Mouse (Mus musculus) urinary bladder, postnatal 36 days (tissue): ENCODE measurements at regions not wholly inside any gene's neighbourhood (a gene's known extent, or its start where the extent isn't known, plus 50 kb on each side); places are given as distances from the start of the nearest gene placed in this dataset.
A peak's percentile ranks its signal among the peaks of the same experiment; 100 is the strongest.

Experiments used
- DNase-seq, 2 experiments: peaks; one replicate each; pipeline ENCODE4 v3.0.0; 2022; ENCODE audit warnings: low spot score in 2 of 2, mixed read lengths in 1 of 2

DNA sequence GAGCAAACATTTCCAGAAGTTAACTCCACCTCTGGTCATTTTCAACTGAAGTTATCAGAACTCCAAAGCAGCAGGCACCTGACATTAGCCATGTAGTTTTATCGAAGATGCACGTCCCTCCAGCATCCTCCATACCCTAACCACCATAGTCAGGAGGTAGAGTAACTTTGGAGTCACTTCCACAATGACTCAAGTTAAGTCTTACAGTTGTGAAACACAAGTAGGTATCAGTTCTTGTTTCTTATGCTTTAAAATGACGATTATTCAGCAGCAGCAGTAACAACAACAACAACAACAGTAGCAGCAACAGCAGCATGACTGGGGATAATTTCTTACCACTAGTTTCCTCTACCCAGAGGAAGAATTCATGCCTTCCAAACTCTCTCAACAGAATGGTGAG, 51.3 kb upstream of the Tank start:
- DNase-seq, result no peak

DNA sequence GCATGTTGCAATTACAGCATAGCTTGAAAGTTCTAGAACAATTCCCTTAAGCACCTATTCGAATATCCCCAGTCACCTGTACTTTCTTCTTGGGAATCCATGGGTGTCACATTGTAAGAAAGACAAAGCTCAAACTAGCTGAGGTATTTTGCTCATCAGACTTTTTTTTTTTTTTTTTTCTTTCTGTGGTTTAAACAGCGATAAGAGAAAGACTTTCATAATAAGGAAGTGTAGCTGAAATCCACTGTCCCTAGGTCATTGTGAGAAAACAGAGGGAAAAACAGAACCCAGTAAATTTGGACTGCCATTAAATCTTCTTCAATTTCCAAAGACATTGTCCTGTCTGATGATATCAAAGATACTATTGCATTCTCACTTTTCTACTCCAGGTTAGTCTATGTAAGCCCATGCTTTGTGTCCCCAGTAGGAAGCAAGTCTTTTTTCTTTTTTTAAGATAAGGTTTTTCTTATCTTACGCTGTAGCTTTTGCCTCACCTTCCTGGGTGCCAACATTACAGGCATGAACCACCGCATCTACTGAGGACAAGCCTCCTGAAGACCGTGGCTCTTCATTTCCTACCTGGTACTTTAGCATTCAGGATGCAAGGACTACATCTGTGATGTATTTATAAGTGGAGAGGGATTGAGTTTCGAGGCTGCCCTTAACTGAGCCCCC, 54.2 kb upstream of the Tank start:
- no peak for DNase-seq

- DNase-seq, result no peak
These were observed 63.8 kb upstream of the Tank start for GRCm38 (mm10) chr2:61514445-61515123.

DNA sequence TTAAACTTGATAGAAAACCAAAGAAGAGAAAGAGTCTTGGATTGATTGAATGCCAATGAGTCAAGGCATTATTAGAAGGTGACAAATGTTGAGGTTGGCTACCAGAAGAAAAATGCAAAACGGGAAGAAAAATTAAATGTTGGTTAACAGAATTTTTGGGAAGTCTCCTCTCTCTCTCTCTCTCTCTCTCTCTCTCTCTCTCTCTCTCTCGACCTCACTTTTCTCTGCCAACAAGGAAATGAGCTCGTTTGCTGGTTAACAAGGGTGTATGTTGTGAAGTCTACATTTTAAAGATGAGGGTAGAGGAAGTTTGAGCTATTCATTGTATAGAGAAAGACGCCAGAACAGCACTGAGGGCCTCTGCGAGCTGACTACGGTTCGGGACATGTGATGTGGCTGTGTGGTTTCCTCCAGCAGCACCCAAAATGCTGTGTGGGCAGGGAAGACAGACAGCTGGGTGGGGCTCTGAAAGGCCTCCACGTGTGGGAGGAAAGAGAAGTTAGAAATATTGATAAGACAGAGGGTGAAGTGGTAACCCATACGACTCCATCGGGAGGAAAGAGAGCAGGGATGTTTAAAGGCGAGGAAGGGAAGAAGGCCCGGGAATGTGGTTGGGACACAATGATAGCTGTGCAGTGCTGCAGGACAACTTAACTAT, 64.5 kb upstream of the Tank start:
- DNase-seq, result no peak

DNA sequence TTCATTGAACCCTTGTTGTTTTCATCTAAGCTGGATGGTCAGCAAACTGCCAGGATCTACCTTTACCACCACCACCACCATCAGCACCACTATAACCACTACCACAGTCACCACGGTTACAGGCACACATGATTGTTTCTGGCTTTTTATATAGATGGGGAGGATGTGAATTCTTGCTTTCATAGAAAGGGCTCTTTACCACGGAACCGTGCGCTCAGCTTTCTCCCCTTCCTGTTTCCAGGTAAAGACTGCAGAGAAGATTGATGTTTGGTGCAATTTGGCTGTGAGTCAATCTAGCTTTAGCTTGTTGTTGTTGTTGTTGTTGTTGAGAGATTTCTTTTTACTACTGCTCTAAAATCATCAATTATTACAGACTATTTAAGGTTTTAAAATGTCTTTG, 74.8 kb upstream of the Tank start:
- DNase-seq, result no peak

DNA sequence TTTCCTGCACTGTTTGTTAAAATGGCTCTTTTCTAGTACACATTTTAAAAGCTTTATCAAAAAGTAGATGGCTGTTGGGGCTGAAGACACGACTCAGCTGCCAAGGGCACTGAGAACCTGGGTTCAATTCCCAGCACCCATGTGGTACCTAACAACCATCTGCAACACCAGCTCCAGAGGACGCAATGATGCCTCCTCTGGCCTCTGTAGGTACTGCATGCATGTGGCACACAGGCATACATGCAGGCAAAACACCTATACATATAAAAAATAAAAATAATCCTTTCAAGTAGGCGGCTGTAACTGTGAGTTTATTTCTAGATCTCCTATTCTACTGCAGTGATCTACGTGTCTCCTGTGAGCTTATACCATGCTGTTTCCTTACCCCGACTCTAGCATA, 76.5 kb upstream of the Tank start:
- DNase-seq, result no peak

DNA sequence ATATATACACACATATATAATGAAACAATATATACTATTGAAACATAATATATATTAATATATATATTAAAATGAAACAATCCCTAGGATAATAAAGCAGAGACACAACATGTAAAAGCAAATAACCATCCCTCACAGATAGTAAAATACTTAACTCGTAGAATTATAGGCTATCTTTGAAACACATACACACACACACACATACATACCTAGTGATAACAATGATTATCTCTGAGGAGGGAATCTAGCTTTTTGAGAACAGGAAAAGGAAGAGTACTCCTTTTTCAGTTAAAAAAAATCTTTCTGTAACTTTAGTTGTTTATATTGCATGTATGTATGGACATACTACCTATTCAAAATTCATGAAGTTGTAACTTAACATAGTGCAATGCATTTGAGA, 79.1 kb upstream of the Tank start:
- no peak for DNase-seq

GRCm38 (mm10) chr2:61497930-61498329, 80.5 kb upstream of the Tank start:
- no peak for DNase-seq

DNA sequence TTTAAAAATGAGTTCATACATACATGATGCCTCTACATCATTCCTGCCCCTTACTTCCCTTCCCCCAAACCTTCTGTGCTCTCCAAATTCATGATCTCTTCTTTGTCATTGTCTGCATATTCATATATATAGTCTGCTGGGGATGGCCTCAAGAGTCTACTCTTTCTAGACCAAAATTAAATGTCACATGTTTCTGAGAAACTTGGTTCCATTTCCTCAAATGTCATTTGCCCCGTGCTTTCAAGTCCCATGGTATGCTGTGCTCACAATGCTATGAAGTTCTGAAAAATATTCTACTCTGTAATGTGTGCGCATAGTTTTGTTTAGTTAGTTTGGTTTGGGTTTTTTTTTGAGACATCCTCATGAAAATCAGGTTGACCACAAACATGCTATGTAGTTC, 81.4 kb upstream of the Tank start:
- DNase-seq, result no peak

DNA sequence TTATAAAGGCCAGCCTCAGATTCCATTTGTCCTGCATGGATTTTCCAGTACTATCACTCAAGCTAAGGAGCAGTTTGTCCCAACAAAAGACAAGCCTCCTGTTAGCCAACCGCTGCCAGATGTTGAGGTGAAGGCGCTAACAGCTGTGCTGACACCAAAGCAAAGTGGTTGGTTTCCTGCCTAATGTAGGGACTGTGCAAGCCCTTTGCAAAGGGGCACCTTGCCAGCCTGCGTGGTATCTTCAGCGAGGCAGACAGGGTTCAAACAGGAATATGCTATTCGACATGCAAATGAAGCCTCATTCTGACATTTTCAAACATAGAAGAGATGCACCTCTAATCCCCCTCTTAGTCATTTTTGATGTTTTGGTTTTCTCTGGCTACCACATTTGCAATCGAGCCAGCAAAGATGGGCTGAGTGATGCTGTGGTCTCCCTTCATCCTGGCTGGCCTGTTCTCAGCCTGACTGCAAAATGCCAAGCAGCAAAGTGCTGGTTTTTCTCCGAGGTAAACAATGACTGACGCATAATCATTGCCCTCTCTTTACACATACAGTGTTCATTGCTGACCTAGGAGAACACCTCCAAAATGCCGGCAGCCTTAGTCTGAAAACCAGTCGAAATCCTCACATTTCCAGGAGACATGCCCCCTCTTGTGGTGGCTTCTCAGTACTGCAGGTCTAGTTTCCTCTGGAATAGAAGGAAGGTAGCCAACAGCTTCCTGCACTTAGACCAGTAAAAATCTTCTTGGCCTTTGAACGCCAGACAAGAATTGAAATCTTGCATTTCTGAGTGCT, 84.3 kb upstream of the Tank start:
- DNase-seq, result peak; percentile 64 to 77

DNA sequence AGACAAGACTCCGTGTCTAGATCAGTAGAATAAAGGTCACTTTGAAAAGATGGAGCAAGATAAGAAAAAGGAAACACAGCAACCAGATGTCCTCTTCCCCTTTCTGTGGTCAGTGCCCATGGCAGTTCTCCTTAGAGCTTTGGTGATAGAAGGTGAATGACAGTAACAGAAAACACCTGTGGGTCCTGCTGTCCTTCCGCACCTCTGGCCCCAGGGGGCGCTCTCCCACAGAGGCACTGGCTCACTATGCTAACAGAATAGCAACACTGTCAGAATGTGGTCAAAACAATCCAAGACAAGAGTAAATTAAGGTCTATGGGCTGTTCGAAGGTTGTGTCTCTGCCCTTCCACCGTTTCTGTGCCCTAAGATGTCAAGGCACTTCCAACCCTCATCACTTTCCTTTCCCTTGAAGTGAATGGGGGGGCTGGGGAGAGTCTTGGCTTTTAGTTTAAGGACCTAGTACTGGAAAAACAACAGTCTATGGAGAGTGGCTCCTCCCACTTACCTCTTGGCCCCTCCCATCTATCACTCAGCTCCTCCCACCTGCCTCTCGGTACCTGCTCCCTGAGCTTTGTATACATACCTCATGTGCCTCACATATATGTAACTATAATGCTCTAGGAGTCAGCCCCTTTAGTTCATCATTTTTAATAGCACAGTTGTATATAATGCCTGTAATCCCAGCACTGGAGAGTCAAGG, 86.2 kb upstream of the Tank start:
- peak in 1 of 2 experiments; percentile 26 for DNase-seq

- no peak for DNase-seq
These were observed 87.8 kb upstream of the Tank start for GRCm38 (mm10) chr2:61490436-61491109.

- DNase-seq, result no peak
These were observed 88.6 kb upstream of the Tank start for GRCm38 (mm10) chr2:61489762-61490161.

DNA sequence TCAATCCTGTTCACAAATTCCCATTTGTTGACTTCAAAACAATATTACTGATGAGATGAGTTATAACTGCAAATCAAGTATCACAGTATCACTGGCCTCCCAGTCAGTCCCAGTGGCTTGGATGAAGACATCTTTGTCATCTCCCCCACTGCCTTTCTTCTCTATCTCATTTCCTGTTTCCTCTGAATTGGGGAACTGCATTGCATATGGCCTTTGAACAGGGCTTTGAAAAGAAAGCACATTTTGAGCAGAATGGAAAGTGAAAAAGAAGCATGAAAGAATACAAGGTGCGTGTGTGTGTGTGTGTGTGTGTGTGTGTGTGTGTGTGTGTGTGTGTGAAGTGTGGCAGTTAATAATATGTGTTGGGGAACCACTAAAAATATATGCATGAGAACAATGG, 94.6 kb upstream of the Tank start:
- DNase-seq, result no peak

DNA sequence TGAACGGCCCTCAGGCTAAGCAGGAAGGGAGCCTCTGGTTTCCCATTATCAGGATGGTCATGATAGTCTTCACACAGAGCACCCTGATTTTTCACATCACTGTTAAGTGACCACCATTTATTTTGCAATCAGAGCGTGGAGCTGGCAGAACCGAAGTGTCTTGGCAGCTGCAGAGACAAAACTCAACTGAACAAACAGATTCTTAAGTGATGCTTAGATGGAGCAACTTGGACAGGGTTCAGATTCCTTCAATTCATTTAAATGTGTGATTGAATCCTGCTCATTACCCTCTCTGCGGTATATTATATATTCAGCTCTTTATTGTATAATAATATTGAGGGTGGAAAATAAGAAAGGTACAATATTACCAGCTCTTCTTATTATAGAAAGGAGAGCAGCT, 101.7 kb upstream of the Tank start:
- no peak for DNase-seq

DNA sequence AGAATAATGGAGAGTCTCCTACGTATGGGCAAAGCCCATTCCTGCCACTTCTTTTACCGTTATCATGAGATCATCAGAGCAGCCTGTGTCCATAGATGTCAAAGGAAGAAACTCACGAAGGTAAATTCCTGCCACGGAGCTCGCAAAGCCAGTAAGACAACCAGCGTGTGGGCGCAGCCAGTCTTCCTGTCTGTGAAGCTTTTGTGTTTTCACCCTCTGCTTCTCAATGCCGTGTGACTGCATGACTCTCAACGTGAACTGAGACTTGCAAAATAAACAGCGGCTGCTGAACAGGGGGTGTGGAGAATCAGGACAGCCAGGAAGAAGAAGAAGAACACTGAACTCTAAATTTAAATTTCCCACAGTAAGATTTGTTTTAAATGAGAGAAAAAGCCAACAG, 103.8 kb upstream of the Tank start:
- DNase-seq, result no peak

GRCm38 (mm10) chr2:61470521-61470920, 107.9 kb upstream of the Tank start:
- DNase-seq, result no peak

GRCm38 (mm10) chr2:61470064-61470463, 108.3 kb upstream of the Tank start:
- DNase-seq, result no peak

DNA sequence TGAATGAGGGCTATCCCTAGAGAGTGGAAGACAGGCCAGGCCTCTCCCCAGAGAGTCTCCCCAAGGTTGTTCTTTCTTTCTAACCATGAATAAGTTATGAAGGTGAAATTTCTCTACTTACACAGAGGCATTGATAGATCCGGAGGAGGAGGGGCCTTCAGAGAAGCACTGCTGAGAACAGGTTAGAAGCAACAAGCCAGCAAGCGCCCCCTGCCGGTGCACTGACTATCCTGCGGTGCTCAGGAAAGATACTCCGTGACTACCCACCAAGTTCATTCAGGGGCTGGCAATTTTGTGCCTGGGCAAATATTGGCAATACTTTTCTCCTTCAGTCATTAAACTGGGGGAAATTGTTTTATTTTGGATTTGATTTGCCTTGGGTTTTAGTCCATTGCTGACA, 122.5 kb upstream of the Tank start:
- peak; percentile 14 to 26 for DNase-seq

- no peak for DNase-seq
These were observed 123.7 kb upstream of the Tank start for GRCm38 (mm10) chr2:61454729-61455128.

GRCm38 (mm10) chr2:61454311-61454728, 124.1 kb upstream of the Tank start:
- DNase-seq, result peak; percentile 83
